Mouse (Mus musculus): ENCODE data around the gene Prorsd1. TPM values are rescaled to one million over a fixed set of nuclear protein-coding genes. Genes with fewer than 3 reads are reported as not detected.

The Prorsd1 gene
- polyA plus RNA-seq, 2 experiments: 15.8 to 32.9 TPM

DNA sequence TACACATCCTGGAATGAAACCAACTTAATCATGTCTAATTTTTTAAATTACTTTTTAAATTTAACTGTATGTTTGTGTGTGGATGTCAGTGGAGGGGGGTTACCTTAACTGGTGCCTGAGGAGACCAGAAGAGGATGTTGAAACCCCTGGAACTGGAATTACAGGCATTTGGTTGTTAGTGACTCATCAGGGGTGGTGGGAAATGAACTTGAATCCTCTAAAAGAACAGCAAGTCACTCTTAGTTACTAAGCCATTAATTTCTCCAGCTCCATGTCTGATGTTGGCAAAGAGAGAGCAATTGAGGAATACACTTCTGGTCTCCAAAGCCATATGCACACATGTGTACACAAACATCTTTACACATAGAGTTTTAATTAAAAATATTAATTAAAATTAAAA, 40.2 kb downstream of the Prorsd1 start:
- no peak for TF ChIP-seq POLR2A (IDR thresholded peaks at IDR 0.05; ENCODE audit: borderline replicate concordance, extremely low read depth, insufficient read depth, insufficient read length)
- Histone ChIP-seq H3K4me1 (ENCODE audit: control insufficient read depth, insufficient read depth, low read length) (no peaks in the 10 kb centered on the region), H3K9ac (ENCODE audit: low read depth, low read length, severe bottlenecking) (no peak overlapping the region), H3K36me3 (ENCODE audit: control insufficient read depth, insufficient read depth, low read length) (peaks cover 27% of the 10 kb centered on the region), H3K9me3 (ENCODE audit: control insufficient read depth, low read length) (no peaks in the 10 kb centered on the region), H3K27ac (replicated peaks; ENCODE audit: low read depth, low read length) (no peak overlapping the region), H3K27me3 (ENCODE audit: control insufficient read depth, insufficient read depth, low read length) (no peaks in the 10 kb centered on the region), H3K4me3 (replicated peaks; ENCODE audit: low read length) (no peak overlapping the region), H3K4me2 (replicated peaks; ENCODE audit: low read depth, low read length, severe bottlenecking) (no peak overlapping the region)
- ATAC-seq (ENCODE audit: low FRiP score, low read depth) (no peak), DNase-seq (ENCODE audit: low spot score) (no peak)

Other genes with a start within 250 kb of the Prorsd1 start
- 11.8 and 16.1 TPM in 2 replicates for gene Ccdc88a, start 141.4 kb downstream of the Prorsd1 start, polyA plus RNA-seq (2012; rRNA removed)
- gene Ccdc88a, start 141.4 kb downstream of the Prorsd1 start, polyA plus RNA-seq (2014; fragmentation: Nextera tagmentation; extraction: Ambion mirVana): 31.8 and 36.7 TPM in 2 replicates
- 21.1 and 26.5 TPM in 2 replicates for gene Mtif2, start 11.4 kb upstream of the Prorsd1 start, polyA plus RNA-seq (2012; rRNA removed)
- gene Mtif2, start 11.4 kb upstream of the Prorsd1 start, polyA plus RNA-seq (2014; fragmentation: Nextera tagmentation; extraction: Ambion mirVana): 31.2 and 34.9 TPM in 2 replicates
- gene Clhc1, start 32.9 kb upstream of the Prorsd1 start, polyA plus RNA-seq (2012; rRNA removed): 0.08 and 0.25 TPM in 2 replicates
- gene Clhc1, start 32.9 kb upstream of the Prorsd1 start, polyA plus RNA-seq (2014; fragmentation: Nextera tagmentation; extraction: Ambion mirVana): 0.22 TPM in 1 of 2 replicates, not detected in the other
- 1,052 and 1,847 TPM in 2 replicates for gene Rps27a, start 33.1 kb upstream of the Prorsd1 start, polyA plus RNA-seq (2012; rRNA removed)
- gene Rps27a, start 33.1 kb upstream of the Prorsd1 start, polyA plus RNA-seq (2014; fragmentation: Nextera tagmentation; extraction: Ambion mirVana): 1,449 and 1,511 TPM in 2 replicates
- gene Rtn4, start 177.9 kb upstream of the Prorsd1 start, polyA plus RNA-seq (2012; rRNA removed): 212 and 222 TPM in 2 replicates
- gene Rtn4, start 177.9 kb upstream of the Prorsd1 start, polyA plus RNA-seq (2014; fragmentation: Nextera tagmentation; extraction: Ambion mirVana): 65.8 and 74.5 TPM in 2 replicates